Mouse (Mus musculus): ENCODE measurements around the gene Mapk8ip3.
A peak's percentile ranks its signal among the peaks of the same experiment; 100 is the strongest.

Gene Mapk8ip3

DNA sequence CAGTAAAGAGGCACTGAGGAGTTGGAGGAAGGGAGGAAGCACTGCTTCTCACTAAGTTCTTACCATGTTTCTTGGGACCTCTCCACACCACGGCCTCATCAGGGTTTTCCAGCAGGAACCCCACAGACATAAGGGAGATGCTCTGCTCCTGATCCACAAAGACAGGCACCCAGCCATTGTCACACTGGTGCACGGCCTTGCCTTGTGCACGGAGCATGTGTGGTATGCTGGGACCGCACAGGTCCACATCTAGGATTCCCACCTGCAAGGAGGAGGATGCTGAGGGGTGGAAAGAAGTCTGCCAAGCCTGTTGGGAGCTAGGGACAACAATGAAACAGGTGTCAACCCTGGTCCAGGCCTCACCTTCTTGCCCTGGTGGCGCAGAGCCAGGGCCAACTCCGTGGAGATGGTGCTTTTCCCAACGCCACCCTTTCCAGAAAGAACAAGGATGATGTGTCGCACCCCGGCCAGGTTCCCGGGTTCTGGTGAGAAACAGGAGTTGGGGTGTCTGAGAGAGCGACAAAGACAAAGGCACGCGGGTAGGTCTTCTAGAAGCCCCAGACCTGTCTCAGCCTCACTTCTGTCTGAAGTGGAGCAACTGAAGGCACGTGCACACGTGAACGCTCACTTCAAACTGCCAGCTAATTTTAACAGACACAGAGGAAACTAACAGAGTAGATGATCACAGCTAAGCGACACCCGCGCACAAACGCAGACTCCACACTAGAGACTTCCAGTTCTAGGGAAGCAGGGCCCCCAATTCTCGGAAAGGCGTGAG, 51.2 kb downstream of the Mapk8ip3 start:
- no peak for DNase-seq (ENCODE audit: low spot score)

DNA sequence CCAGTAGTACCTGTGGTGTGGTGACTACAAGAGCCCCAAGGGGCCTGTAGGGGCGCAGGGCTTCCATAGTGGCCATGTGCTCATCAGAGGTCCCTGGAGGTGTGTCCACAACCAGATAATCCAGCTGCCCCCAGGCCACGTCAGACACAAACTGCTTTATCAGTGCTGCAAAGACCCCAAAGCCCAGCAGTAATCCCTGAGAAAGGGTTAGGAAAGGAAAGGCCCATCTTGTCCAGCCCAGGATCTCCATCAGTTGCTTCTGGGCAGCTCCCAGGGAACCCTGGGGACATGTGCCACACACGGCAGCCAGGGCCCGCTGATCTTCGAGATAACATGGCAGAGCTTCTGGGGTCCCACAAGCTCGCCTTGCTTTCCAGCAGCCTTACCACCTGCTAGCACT, 52.4 kb downstream of the Mapk8ip3 start:
- DNase-seq (ENCODE audit: low spot score) = no peak

DNA sequence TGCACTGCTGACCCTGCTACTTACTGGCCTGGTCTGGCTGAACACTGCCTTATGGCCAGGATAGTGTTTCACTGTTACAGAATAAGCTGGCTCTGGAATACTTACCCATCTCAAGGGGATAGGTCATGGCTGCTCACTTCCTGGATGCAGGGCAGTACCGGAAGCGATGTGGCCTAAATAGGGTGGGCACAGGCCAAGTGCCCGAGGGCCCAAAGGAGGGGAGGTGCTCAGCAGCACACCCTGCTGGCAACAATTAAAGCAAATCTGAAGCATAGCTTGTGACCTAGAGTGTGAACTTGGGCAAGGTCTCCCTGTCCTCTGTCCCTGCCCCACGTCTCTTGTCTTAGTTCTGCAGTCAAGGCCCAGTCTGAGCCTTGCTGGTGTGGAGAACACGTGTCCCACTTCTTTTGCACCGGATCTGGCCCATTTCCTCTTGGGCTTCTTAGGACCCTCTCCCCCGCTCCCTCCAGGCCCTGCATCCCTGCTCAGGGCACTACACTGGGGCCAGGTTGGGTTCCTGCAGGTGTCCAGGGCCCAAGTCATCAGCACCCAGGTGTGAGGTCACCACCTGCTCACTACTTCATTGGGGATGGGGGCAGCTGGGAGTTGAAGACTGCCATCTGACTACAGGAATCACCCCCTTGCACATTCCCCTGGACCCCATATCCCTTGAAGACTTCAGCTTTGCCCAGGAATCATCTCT, 54.9 kb downstream of the Mapk8ip3 start:
- DNase-seq (ENCODE audit: low spot score) = peak; percentile 80

DNA sequence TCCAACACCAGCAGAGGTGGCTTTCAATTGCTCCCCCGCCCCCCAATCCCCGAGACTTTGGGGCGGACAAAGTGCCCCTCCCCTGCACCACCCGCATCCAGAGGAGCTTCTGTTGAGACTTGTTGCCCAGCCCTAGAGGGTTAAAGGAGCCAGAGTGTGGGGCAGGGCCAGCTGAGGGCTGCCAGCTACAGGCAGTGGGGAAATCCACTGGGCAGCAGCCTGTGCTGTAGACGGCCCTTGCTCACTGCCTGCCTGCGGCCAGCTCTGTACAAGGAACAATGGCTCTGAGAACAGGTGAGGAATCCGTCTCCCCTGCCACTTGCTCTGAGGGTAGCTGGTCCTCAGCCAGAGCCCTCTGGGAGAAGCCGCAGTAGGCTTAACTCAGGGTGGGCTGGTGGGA, 58.2 kb downstream of the Mapk8ip3 start:
- no peak for DNase-seq (ENCODE audit: low spot score)

DNA sequence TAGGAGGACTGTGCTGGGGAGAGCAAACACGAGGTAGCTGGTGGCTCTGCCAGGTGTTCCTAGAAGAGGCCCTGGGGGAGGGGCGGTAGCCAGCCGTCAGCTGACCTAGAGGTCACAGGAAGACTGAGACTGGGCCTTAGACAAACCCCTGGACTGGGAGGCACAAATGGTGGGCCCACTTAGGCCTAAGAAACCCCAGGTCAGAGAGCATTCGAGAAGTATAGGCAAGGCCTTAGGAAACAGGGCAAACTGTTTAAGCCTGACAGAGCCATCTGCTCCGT, 58.7 kb downstream of the Mapk8ip3 start:
- no peak for DNase-seq (ENCODE audit: low spot score)

DNA sequence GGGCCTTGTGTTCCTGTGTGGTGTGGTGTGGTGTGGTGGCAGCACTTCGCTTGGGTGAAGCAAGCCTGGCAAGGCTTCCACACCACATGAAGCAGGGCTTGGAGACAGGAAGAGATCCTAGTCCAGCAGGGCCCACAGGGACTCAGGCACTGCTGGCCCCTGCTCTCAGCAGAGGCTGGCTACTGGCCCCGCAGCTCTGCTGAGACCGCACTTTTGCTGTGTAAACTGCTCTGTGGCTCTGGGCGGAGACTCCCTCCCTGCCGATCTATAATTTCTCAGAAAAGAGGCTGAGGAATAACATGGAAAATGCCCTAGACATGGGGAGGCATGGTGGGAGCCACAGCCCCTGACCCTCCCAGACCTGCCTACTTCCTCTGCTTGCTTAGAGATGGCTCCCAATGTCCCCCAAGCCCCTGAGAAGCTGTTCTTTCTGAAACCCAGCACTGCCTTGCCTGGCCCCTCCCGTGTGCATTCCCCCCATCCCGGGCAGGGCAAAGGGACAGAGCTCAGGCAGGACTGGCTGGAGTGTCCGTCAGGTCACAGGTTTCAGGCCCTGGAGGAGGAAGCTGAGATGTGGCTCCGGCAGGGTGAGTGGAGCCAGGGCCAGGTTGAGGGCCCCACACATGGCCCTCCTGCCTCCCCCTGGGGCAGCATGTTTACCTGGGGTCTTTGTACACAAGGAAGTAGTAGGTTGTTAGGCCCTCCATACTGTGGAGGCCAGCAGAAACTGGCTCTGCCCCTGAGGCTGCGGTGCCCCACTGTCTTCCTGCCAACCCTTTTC, 59.3 kb downstream of the Mapk8ip3 start:
- DNase-seq (ENCODE audit: low spot score) = no peak

DNA sequence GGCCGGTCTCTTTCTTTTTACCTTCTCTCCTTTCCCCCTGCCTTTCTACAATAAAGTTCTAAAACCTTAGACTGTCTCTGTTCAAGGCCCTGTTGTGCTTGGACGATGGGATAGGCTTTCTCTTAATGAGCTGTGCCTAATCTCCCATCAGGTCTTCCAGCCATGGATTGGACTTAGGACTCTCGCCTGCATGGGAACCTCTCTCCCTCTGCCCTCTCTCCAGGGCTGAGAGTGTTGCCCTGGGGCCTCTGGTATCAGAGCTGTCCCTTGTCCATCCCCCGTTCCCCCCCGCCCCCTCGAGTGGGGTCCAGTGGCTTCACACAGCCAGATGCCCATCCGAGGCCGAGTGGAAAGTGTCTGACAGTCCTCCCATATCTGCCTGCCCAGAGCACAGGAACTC, 61.8 kb downstream of the Mapk8ip3 start:
- no peak for DNase-seq (ENCODE audit: low spot score)

DNA sequence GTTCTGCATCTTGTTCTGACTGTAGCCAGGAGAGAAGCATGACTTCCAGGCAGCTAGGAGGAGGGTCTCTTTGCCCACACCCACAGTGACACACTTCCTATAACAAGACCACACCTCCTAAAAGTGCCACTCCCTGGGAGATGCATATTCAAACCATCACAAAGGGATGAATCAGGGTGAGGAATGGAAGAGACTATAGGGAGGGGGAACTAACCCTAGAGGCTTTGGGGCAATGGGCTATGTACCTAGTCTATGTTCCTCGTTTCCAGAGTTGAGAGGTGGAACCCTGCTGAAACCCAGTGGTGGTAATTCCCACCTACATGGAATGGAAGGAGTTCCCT, 62.4 kb downstream of the Mapk8ip3 start:
- no peak for DNase-seq (ENCODE audit: low spot score)

DNA sequence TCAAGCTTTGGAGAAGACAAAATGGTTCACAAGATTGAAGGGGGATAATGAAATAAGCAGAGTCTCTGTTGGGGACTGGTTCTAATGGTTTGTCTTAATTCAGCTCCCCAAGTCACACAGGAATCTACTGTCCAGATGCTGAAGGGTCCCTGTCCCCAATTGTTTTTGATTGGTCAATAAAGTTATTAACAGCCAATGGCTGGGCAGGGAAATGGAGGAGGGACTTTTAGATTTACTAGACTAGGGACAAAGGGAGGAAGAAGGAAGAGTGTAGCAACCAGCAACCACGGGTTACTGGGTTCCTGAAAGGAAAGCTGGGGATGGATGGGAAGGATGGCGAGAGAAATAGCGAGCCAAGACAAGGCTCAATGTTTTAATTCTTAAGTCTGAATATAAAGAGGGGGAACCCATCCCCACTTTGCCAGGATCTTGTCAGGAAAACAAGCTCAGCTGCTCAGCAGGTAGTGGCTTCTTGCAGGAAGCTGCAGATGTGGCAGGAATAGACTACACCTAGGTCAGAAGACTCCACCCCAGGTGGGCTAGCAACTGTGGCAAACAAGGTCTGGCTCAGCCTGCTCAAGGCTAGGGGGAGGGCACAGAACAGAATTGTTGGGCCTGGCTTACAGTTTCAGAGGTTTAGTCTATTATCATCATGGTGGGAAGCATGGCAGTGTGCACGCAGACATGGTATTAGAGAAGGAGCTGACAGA, 62.9 kb downstream of the Mapk8ip3 start:
- DNase-seq (ENCODE audit: low spot score) = no peak

DNA sequence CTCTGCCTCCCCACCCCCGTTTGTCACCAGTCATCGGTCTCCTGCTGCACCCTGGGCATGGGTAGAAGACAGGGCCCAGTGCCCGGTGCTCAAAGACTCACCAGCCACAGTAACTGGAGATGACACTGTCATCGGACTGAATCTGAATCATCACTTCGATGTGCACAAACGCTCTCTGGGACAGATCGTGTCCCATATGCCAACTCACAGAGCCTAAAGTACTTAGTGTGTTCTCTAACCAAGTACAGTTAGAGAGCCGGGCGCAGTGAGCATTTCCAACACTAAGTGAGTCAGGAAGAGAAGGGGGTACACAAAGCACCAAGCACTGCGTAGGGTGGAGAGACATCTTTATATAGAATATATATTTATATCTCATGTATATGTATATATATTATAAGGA, 68.9 kb downstream of the Mapk8ip3 start:
- no peak for DNase-seq (ENCODE audit: low spot score)

DNA sequence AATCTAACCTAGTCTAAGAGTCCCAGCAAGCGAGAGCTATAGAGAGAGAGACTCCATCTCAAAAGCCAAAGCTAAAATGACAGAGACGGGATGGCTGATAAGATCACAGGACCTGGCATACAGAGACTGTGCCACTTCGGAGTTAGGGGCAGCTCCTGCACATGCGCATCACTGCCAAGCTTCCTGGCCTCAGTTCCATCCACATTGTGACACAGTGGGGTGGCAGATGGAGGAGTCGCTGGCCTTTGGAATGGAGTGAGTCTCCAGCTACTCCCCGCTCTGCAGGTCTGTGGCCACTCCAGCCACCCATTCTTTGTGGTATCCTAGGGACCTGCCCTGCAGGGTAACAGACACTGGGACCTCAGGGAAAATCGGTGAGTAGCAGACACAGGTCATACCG, 71.0 kb downstream of the Mapk8ip3 start, which contains the start of gene Igfals:
TSS of gene Igfals (plus strand) at position 222 of the 400 bp plus-strand sequence.
- no peak for DNase-seq (ENCODE audit: low spot score)

DNA sequence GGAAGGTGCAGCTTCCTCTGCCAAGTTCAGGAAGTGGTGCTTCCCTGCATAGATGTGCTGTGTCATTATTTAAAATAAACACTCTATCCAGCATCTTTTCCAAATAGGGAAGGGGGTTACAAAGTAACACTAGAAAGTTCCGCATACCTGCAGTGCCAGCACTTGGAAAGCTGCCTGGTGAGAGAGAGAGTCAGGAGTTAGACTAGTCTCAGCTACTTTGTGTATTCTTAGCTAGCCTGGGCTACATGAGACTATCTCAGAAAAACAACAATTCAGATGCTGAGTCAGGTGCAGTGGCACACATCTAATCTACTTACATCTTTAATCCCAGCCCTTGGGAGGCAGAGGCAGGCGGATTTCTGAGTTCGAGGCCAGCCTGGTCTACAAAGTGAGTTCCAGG, 75.0 kb downstream of the Mapk8ip3 start:
- no peak for DNase-seq (ENCODE audit: low spot score)

DNA sequence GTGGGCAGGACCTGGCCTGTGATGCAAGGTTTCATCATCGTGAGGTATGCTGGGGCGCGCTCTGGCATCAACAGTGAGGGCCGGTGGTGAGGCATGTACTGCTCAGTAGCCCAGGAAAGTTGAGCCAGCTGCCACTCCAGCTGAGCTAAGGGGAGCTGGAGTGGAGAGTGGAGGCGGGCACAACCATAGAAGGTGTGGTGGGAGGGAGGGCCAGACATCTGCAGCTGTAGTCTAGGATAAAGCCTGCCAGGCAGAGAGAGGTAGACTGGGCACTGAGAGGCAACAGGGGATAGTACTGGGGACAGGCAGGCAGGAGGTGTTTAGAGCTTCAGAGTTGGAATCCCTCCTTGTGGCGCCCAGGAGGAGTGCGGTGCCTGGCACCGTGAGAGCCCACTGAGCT, 76.7 kb downstream of the Mapk8ip3 start:
- DNase-seq (ENCODE audit: low spot score) = peak; percentile 28

DNA sequence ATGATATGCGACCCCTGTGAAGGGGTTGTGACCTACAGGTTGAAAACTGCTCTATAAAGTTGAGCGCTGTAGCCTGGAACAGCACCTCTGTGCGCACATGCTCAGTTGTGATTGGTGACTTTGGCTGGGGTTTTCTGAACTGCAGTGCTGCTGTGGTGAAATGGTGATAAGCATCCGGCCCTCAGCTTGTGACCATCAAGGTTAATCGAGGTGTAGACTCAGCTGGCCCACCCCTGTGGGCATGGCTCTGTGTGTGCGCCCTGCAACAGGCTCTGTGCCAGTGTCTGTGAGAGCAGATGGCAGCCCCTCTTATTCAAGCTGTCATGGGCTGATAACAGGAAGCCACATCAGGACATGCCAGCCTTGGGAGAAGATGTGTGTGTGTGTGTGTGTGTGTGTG, 77.8 kb downstream of the Mapk8ip3 start:
- DNase-seq (ENCODE audit: low spot score) = peak; percentile 36

DNA sequence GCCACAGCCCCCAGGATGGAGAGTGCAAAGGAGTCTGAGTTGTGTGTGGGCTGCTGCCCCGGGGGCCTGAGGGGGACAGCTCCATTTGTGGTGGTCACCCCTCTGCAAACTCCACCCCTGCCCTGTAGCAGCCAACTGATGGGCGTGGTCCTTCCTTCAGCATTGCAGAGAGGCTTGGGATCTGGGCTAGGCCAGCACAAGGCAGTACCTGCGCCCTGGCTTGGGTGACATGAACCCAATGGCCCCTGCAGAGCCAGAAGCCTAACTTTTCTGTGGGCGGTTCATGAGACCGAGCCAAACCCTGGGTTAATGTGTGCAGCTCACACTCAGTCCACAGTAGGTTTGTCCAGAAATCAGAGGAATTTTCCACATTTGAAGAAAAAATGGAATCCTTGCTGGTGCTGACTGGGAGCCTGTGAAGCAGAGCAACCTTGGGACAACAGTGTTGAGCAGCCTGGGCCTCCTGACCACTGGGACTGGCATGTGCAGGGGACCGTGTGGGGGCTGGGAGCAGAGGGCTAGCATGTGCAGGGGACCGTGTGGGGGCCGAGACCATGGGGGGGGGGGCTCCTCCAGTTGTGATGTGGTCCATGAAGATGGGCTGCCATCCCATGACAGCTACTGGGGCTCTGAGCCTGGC, 78.8 kb downstream of the Mapk8ip3 start:
- no peak for DNase-seq (ENCODE audit: low spot score)

DNA sequence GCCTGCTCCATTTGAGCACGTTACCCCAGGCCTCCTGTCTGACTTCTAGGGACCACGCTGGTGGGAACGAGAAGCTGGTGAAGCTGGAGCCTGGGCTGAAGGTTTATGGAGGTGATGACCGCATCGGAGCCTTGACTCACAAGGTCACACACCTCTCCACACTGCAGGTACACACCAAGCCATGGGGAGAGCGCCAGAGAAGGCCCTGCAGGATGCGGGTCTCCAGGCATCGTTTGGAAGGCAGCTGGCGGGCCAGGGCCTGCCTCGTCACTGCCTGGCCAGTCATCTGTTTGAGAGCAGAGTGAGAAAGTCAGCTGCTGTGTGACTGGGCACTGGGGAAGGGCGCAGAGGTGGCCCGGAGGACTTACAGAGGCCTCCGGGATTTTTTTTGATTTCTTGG, 80.2 kb downstream of the Mapk8ip3 start:
- DNase-seq (ENCODE audit: low spot score) = no peak

DNA sequence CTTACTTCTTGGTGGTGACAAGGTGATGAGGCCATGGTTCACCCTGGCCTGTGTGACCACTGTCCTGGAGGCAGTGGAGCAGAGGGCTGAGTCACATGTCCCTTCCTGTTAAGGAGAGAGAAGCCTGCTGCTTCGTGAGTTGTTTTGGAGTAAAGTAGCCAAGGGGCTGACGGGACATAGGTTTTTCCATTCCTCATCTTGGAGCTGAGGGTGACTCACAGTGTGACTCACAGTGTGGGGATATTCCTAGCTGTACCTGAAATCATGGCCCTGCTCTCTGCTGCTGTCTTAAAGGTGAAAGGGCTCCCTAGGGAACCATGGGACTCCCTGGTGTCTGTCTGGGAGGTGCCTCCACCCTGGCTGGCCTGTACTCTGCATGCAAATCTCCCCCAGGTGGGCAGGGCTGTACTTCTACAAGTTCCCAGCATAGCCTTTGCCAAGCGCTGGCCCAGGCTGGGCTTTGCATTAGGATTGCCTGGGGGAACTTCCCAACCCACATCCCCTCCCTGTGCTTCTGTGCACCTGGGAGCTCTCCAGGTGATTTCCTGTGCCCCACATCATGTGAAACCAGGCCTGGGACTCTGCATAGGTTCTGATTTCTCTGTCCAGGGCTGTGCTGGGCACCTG, 80.8 kb downstream of the Mapk8ip3 start:
- DNase-seq (ENCODE audit: low spot score) = peak; percentile 34

DNA sequence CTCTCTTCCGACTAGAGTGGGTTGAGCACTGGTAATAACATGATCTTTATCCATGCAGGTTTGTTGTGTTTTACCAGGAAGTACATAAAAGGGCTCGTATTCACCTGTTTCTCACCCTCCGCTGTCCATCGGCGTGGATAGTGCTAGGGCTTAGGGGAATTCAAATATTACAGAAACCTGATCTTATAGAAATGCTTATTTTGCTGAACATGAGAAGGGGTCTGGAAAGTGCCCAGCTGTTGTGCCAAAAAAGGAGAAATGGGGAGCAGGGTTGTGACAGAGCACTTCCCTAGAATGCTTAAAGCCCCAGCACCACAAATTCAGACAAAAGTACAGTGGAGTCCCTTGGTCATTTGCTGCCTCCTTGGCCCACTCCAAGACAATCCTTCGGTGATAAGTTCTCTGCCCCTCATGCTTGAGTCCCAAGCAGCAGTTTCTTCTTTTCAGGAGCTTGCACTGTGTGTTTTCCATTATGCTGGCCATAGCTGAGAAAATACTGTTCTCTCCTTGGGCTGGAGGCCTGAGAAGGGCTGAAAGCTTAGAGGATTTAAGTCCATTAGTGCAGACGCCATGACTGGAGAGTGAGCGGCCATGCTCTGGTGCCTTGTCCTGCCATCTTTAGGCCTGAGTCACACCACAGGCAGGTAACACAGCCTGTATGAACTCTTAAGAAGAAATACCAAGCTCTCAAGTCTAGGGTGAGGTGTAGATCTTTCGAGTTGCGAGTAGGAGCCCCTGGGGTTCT, 85.2 kb downstream of the Mapk8ip3 start:
- DNase-seq (ENCODE audit: low spot score) = no peak

DNA sequence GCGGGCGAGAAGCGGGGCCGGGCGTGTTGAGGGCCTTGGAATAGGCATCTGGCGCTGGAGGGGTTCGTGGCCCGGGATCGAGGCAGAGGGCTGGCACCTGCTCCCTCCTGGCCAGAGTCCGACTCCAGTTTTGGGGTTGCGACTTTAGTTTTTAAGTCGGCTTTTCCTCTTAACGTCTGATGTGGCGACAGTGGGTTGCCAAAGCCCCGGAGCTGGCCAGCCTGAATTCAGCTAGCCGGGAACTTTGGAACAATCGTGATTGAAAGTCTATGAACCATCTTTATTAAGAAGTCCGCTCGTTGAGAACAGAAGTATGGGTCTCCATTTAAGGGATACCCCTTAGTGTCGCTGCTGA, 86.0 kb downstream of the Mapk8ip3 start:
- peak; percentile 30 for DNase-seq (ENCODE audit: low spot score)

DNA sequence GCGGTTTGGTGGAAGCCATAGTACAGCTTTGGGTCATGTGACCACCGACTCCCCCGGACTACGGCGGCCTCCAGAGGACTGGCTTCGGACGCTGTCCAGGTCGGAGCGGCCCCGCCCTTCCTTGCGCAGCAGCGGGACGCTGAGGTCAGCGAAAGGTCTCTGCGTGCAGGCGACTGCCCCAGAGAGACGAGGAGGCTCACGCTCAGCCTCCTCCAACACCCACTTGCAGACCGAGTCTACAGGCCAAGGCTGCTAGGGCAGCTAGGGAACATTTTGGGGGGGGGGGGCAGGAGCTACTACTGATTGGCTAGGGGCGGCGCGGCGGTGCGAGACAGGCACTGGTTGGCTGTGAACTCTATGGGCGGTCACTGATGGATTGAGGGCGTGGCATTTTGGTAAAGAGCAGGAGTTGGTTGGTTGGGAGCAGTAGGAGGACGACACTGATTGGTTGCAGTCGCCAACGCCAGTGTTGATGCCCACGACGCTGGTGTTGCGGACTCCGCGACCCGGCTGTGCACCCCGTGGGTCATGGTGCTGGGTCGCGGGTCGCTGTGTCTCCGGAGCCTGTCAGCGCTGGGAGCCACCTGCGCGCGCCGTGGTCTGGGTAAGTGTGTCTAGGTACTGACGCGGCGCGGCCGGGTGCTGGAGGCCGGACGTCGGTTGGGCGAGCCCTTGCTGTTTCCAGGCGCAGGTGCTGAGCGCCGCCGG, 86.6 kb downstream of the Mapk8ip3 start, which contains the start of gene Fahd1:
TSS of gene Fahd1 (minus strand) at position 300 of the 708 bp plus-strand sequence.
- peak; percentile 97 for DNase-seq (ENCODE audit: low spot score)
